Mouse (Mus musculus): ENCODE measurements around the gene Rtel1. TPM values are rescaled to one million over a fixed set of nuclear protein-coding genes. Genes with fewer than 3 reads are reported as not detected.

Gene Rtel1
- polyA plus RNA-seq (2012; fragmentation: generic; extraction: Trizol): 45.8 TPM
- long read RNA-seq, experiment 1, full-length matches to known transcripts: 2 of 7 reads
- long read RNA-seq, experiment 1, partial matches to known transcripts: 2 of 7 reads
- long read RNA-seq, experiment 1, other reads (novel, unspliced or antisense): 3 of 7 reads
- long read RNA-seq, experiment 2, full-length matches to known transcripts: 95 of 147 reads
- long read RNA-seq, experiment 2, partial matches to known transcripts: 11 of 147 reads
- long read RNA-seq, experiment 2, other reads (novel, unspliced or antisense): 41 of 147 reads

- Histone ChIP-seq H3K36me3 (ENCODE audit: control insufficient read depth, insufficient read depth) (peaks cover 35% of the 10 kb centered on the region), H3K4me3 (ENCODE audit: insufficient read depth, poor library complexity, severe bottlenecking) (peak within 1 kb of the TSS; percentile 65), H3K79me3 (ENCODE audit: low read depth) (peaks cover 12% of the 10 kb centered on the region), H3K27me3 (ENCODE audit: control insufficient read depth, insufficient read depth, insufficient read length) (no peaks in the 10 kb centered on the region), H3ac (ENCODE audit: control insufficient read depth, insufficient read length, low read depth) (peak within 1 kb of the TSS; percentile 78), H3K79me2 (ENCODE audit: control insufficient read depth, insufficient read depth) (peaks cover 29% of the 10 kb centered on the region)
- no peak for TF ChIP-seq MYOD1 (IDR thresholded peaks at IDR 0.05; ENCODE audit: control insufficient read depth, insufficient read length, low read depth)
- no peak for TF ChIP-seq USF1 (IDR thresholded peaks at IDR 0.05; ENCODE audit: low read depth)
- peak; percentile 86 for TF ChIP-seq MAX (IDR thresholded peaks at IDR 0.05)
- TF ChIP-seq MYOG (IDR thresholded peaks at IDR 0.05; ENCODE audit: control insufficient read depth, extremely low read depth, insufficient read length): no peak
- TF ChIP-seq CEBPB (IDR thresholded peaks at IDR 0.05; ENCODE audit: low read depth): no peak
- TF ChIP-seq CTCF (IDR thresholded peaks at IDR 0.05; ENCODE audit: control insufficient read depth, insufficient read depth, insufficient read length): no peak
These were observed at the start of gene Rtel1 for GRCm38 (mm10) chr2:181319248-181320102. Rtel1 (plus strand) TSS chr2:181319739.

GRCm38 (mm10) chr2:181272092-181272491, 47.4 kb upstream of the Rtel1 start:
- H3K4me3 ChIP-seq (ENCODE audit: insufficient read depth, poor library complexity, severe bottlenecking): no peak overlapping the region
- H3K79me2 ChIP-seq (ENCODE audit: control insufficient read depth, insufficient read depth): no peaks in the 10 kb centered on the region
- H3K36me3 ChIP-seq (ENCODE audit: control insufficient read depth, insufficient read depth): peaks cover 72% of the 10 kb centered on the region
- no peaks in the 10 kb centered on the region for H3K27me3 ChIP-seq (ENCODE audit: control insufficient read depth, insufficient read depth, insufficient read length)
- no peak overlapping the region for H3ac ChIP-seq (ENCODE audit: control insufficient read depth, insufficient read length, low read depth)
- TF ChIP-seq FOSL1 (IDR thresholded peaks at IDR 0.05; ENCODE audit: insufficient read depth, low read length, poor library complexity, severe bottlenecking): no peak
- no peak for TF ChIP-seq CEBPB (IDR thresholded peaks at IDR 0.05; ENCODE audit: low read depth)
- TF ChIP-seq MAX (IDR thresholded peaks at IDR 0.05): no peak
- no peak for TF ChIP-seq CTCF (IDR thresholded peaks at IDR 0.05; ENCODE audit: control insufficient read depth, insufficient read depth, insufficient read length)
- TF ChIP-seq MYOD1 (IDR thresholded peaks at IDR 0.05; ENCODE audit: control insufficient read depth, insufficient read length, low read depth): no peak
- TF ChIP-seq MYOG (IDR thresholded peaks at IDR 0.05; ENCODE audit: control insufficient read depth, extremely low read depth, insufficient read length): no peak
- TF ChIP-seq USF1 (IDR thresholded peaks at IDR 0.05; ENCODE audit: low read depth): no peak
- H3K79me3 ChIP-seq (ENCODE audit: low read depth): no peaks in the 10 kb centered on the region

GRCm38 (mm10) chr2:181273829-181274228, 45.7 kb upstream of the Rtel1 start:
- H3K36me3 ChIP-seq (ENCODE audit: control insufficient read depth, insufficient read depth): peaks cover 73% of the 10 kb centered on the region
- peaks cover 12% of the 10 kb centered on the region for H3K79me2 ChIP-seq (ENCODE audit: control insufficient read depth, insufficient read depth)
- H3K4me3 ChIP-seq (ENCODE audit: insufficient read depth, poor library complexity, severe bottlenecking): no peak overlapping the region
- H3ac ChIP-seq (ENCODE audit: control insufficient read depth, insufficient read length, low read depth): no peak overlapping the region
- H3K79me3 ChIP-seq (ENCODE audit: low read depth): peaks cover 9% of the 10 kb centered on the region
- no peak for TF ChIP-seq CTCF (IDR thresholded peaks at IDR 0.05; ENCODE audit: control insufficient read depth, insufficient read depth, insufficient read length)
- no peak for TF ChIP-seq MYOD1 (IDR thresholded peaks at IDR 0.05; ENCODE audit: control insufficient read depth, insufficient read length, low read depth)
- TF ChIP-seq CEBPB (IDR thresholded peaks at IDR 0.05; ENCODE audit: low read depth): no peak
- TF ChIP-seq MAX (IDR thresholded peaks at IDR 0.05): no peak
- TF ChIP-seq USF1 (IDR thresholded peaks at IDR 0.05; ENCODE audit: low read depth): no peak
- no peak for TF ChIP-seq FOSL1 (IDR thresholded peaks at IDR 0.05; ENCODE audit: insufficient read depth, low read length, poor library complexity, severe bottlenecking)
- TF ChIP-seq MYOG (IDR thresholded peaks at IDR 0.05; ENCODE audit: control insufficient read depth, extremely low read depth, insufficient read length): no peak
- H3K27me3 ChIP-seq (ENCODE audit: control insufficient read depth, insufficient read depth, insufficient read length): no peaks in the 10 kb centered on the region

GRCm38 (mm10) chr2:181274639-181275038, 44.9 kb upstream of the Rtel1 start:
- Histone ChIP-seq H3ac (ENCODE audit: control insufficient read depth, insufficient read length, low read depth) (no peak overlapping the region), H3K27me3 (ENCODE audit: control insufficient read depth, insufficient read depth, insufficient read length) (no peaks in the 10 kb centered on the region), H3K36me3 (ENCODE audit: control insufficient read depth, insufficient read depth) (peaks cover 70% of the 10 kb centered on the region), H3K4me3 (ENCODE audit: insufficient read depth, poor library complexity, severe bottlenecking) (no peak overlapping the region), H3K79me3 (ENCODE audit: low read depth) (peaks cover 12% of the 10 kb centered on the region), H3K79me2 (ENCODE audit: control insufficient read depth, insufficient read depth) (peaks cover 21% of the 10 kb centered on the region)
- TF ChIP-seq MAX (IDR thresholded peaks at IDR 0.05) (no peak), CEBPB (IDR thresholded peaks at IDR 0.05; ENCODE audit: low read depth) (no peak), USF1 (IDR thresholded peaks at IDR 0.05; ENCODE audit: low read depth) (no peak), MYOG (IDR thresholded peaks at IDR 0.05; ENCODE audit: control insufficient read depth, extremely low read depth, insufficient read length) (no peak), MYOD1 (IDR thresholded peaks at IDR 0.05; ENCODE audit: control insufficient read depth, insufficient read length, low read depth) (no peak), FOSL1 (IDR thresholded peaks at IDR 0.05; ENCODE audit: insufficient read depth, low read length, poor library complexity, severe bottlenecking) (no peak), CTCF (IDR thresholded peaks at IDR 0.05; ENCODE audit: control insufficient read depth, insufficient read depth, insufficient read length) (no peak)

GRCm38 (mm10) chr2:181276766-181277165, 42.8 kb upstream of the Rtel1 start:
- TF ChIP-seq MAX (IDR thresholded peaks at IDR 0.05): no peak
- no peak for TF ChIP-seq CEBPB (IDR thresholded peaks at IDR 0.05; ENCODE audit: low read depth)
- no peak for TF ChIP-seq MYOG (IDR thresholded peaks at IDR 0.05; ENCODE audit: control insufficient read depth, extremely low read depth, insufficient read length)
- TF ChIP-seq MYOD1 (IDR thresholded peaks at IDR 0.05; ENCODE audit: control insufficient read depth, insufficient read length, low read depth): no peak
- no peak for TF ChIP-seq USF1 (IDR thresholded peaks at IDR 0.05; ENCODE audit: low read depth)
- TF ChIP-seq CTCF (IDR thresholded peaks at IDR 0.05; ENCODE audit: control insufficient read depth, insufficient read depth, insufficient read length): no peak
- no peak for TF ChIP-seq FOSL1 (IDR thresholded peaks at IDR 0.05; ENCODE audit: insufficient read depth, low read length, poor library complexity, severe bottlenecking)
- H3K79me2 ChIP-seq (ENCODE audit: control insufficient read depth, insufficient read depth): peaks cover 42% of the 10 kb centered on the region
- no peak overlapping the region for H3K4me3 ChIP-seq (ENCODE audit: insufficient read depth, poor library complexity, severe bottlenecking)
- H3K36me3 ChIP-seq (ENCODE audit: control insufficient read depth, insufficient read depth): peaks cover 73% of the 10 kb centered on the region
- no peaks in the 10 kb centered on the region for H3K27me3 ChIP-seq (ENCODE audit: control insufficient read depth, insufficient read depth, insufficient read length)
- H3K79me3 ChIP-seq (ENCODE audit: low read depth): peaks cover 16% of the 10 kb centered on the region
- no peak overlapping the region for H3ac ChIP-seq (ENCODE audit: control insufficient read depth, insufficient read length, low read depth)
